In the genomic region with DNA sequence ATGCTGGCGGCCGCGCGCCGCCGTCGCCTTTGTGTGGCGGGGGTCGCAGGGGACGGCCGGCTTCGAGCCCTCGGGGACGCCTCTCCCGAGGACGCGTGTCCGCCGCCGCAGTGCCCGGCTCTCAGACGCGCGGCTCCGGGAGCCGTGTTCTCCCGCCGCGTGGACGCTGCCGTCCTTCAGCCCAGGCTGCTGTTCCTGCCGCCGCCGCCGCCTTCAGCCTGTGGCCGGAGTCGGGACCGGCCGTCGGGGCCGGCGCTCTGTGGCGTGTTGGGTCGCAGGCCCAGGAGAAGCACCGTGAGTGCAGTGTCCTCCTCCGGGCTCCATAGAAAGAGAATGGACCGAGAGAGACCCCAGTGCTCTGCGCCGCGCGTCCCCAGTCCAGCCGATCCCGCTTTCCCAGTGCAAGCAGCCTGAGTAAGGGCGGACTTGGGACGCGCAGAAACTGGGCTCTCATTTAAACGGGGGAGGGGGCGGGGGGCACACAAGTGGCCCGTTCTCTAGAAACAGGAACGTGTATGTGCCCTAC, we compare ENCODE assay signal across 8 mouse cellular contexts. TPM values are rescaled to one million over a fixed set of nuclear protein-coding genes. Genes with fewer than 3 reads are reported as not detected.
A peak's percentile ranks its signal among the peaks of the same experiment; 100 is the strongest.
DNase-seq lines count a peak whose midpoint lies in the region; ATAC-seq and TF ChIP-seq lines count a peak whose summit lies in the region.

No protein-coding gene starts in this region.

- no peaks in the 10 kb centered on the region for H3K27me3 ChIP-seq in ES-Bruce4 (ENCODE audit: control insufficient read depth, insufficient read depth, low read length, poor library complexity, severe bottlenecking)
- no peaks in the 10 kb centered on the region for H3K27me3 ChIP-seq in lung, embryonic 14.5 days (ENCODE audit: insufficient read depth, low read length)
- no peaks in the 10 kb centered on the region for H3K27me3 ChIP-seq in neural tube, embryonic 14.5 days (ENCODE audit: control insufficient read depth, insufficient read depth, low read length)

- TF ChIP-seq CTCF in ES-Bruce4 (IDR thresholded peaks at IDR 0.05; ENCODE audit: low read depth, low read length): no peak
- TF ChIP-seq CTCF in embryonic fibroblast, embryonic 13.5 days (IDR thresholded peaks at IDR 0.05; ENCODE audit: borderline replicate concordance, insufficient read depth, low read length): no peak
- TF ChIP-seq CTCF in lung, embryonic 14.5 days (IDR thresholded peaks at IDR 0.05; ENCODE audit: low read depth): no peak

- H3K4me2 ChIP-seq in lung, embryonic 14.5 days: peak overlapping the region; percentile 62
- H3K4me2 ChIP-seq in neural tube, embryonic 14.5 days (ENCODE audit: low read depth, low read length): peak overlapping the region; percentile 47

- WGBS in lung, embryonic 14.5 days: under 1% methylated on average over 52 of the region's 60 CpGs
- under 1% methylated on average over 52 of the region's 60 CpGs for WGBS in neural tube, embryonic 14.5 days

- no peaks in the 10 kb centered on the region for H3K36me3 ChIP-seq in ES-Bruce4 (ENCODE audit: control insufficient read depth, insufficient read depth, low read length, poor library complexity, severe bottlenecking)
- H3K36me3 ChIP-seq in lung, embryonic 14.5 days (ENCODE audit: insufficient read depth): no peaks in the 10 kb centered on the region
- no peaks in the 10 kb centered on the region for H3K36me3 ChIP-seq in neural tube, embryonic 14.5 days (ENCODE audit: control insufficient read depth, insufficient read depth, low read length)

- DNase-seq in adrenal gland, postnatal 10 days: peak; percentile 71
- peak; percentile 69 to 73 for DNase-seq in heart, postnatal 10 days
- DNase-seq in kidney, postnatal 36 days: peak; percentile 33 to 73
- peak; percentile 72 for DNase-seq in lung, embryonic 14.5 days
- DNase-seq in B cell, adult 2 months: no peak

- peak overlapping the region; percentile 80 for H3K4me3 ChIP-seq in ES-Bruce4 (ENCODE audit: low read depth, low read length)
- H3K4me3 ChIP-seq in embryonic fibroblast, embryonic 13.5 days (ENCODE audit: insufficient read depth, low read length): peak overlapping the region; percentile 98
- H3K4me3 ChIP-seq in lung, embryonic 14.5 days (ENCODE audit: low read depth, low read length): peak overlapping the region; percentile 83
- peak overlapping the region; percentile 86 for H3K4me3 ChIP-seq in neural tube, embryonic 14.5 days (ENCODE audit: low read depth, low read length)

- TF ChIP-seq POLR2A in ES-Bruce4 (IDR thresholded peaks at IDR 0.05; ENCODE audit: insufficient read depth, low read length): no peak
- no peak for TF ChIP-seq POLR2A in embryonic fibroblast, embryonic 13.5 days (IDR thresholded peaks at IDR 0.05; ENCODE audit: low read depth, low read length)

- H3K9ac ChIP-seq in ES-Bruce4 (ENCODE audit: low read depth, poor library complexity, severe bottlenecking): peak overlapping the region; percentile 99
- H3K9ac ChIP-seq in lung, embryonic 14.5 days: peak overlapping the region; percentile 93
- H3K9ac ChIP-seq in neural tube, embryonic 14.5 days (replicated peaks; ENCODE audit: low read depth, low read length): peak overlapping the region; percentile 98

- no peaks in the 10 kb centered on the region for H3K9me3 ChIP-seq in ES-Bruce4 (replicated peaks; ENCODE audit: control insufficient read depth, insufficient read depth, low read length, poor library complexity, severe bottlenecking)
- no peaks in the 10 kb centered on the region for H3K9me3 ChIP-seq in lung, embryonic 14.5 days (ENCODE audit: low read depth, low read length)
- no peaks in the 10 kb centered on the region for H3K9me3 ChIP-seq in neural tube, embryonic 14.5 days (ENCODE audit: control insufficient read depth, low read length)

- H3K27ac ChIP-seq in ES-Bruce4 (ENCODE audit: insufficient read depth, low read length): no peak overlapping the region; the same call in 1 of the 2 replicates
- H3K27ac ChIP-seq in embryonic fibroblast, embryonic 13.5 days (ENCODE audit: insufficient read depth, low read length): peak overlapping the region; percentile 63
- peak overlapping the region; percentile 96 for H3K27ac ChIP-seq in lung, embryonic 14.5 days (ENCODE audit: low read depth)
- H3K27ac ChIP-seq in neural tube, embryonic 14.5 days (ENCODE audit: low read depth, low read length): peak overlapping the region; percentile 96

- intact Hi-C loops in heart, postnatal 10 days (cut with DNase I): loop anchor here (2.0 to 10.0 kb wide), 4 partner anchors 71 to 1664 kb away; a partner anchor contains a TSS

- H3K4me1 ChIP-seq in ES-Bruce4 (ENCODE audit: control insufficient read depth, insufficient read depth, low read length): no peaks in the 10 kb centered on the region
- 0 out of 2 replicates have a peak, but pooled peaks cover 2% of the 10 kb centered on the region for H3K4me1 ChIP-seq in embryonic fibroblast, embryonic 13.5 days (ENCODE audit: control insufficient read depth, insufficient read depth, low read length)
- peaks cover 3% of the 10 kb centered on the region; the same call in 1 of the 2 replicates for H3K4me1 ChIP-seq in lung, embryonic 14.5 days (ENCODE audit: insufficient read depth)
- H3K4me1 ChIP-seq in neural tube, embryonic 14.5 days (ENCODE audit: control insufficient read depth, insufficient read depth, low read length): peaks cover 15% of the 10 kb centered on the region

- TF ChIP-seq EP300 in ES-Bruce4 (IDR thresholded peaks at IDR 0.05; ENCODE audit: insufficient read depth, low read depth, low read length): no peak

- peak; percentile 68 for ATAC-seq in lung, embryonic 14.5 days (ENCODE audit: insufficient read depth)
- ATAC-seq in neural tube, embryonic 14.5 days (ENCODE audit: low read depth): peak; percentile 56; the same call in 1 of the 2 replicates

RNA-seq across cellular contexts. Expression of a gene that starts 1.3 kb away (rescaled TPM):
- polyA plus RNA-seq in ES-Bruce4 (2011; ENCODE audit: insufficient read depth, insufficient read length, low read depth, missing spikeins): 81.0 and 81.1 TPM in 2 replicates
- total RNA-seq in adrenal gland, postnatal 10 days (2021): 10 to 100 TPM; 18.1 to 26.3 TPM
- polyA plus RNA-seq in embryonic fibroblast, embryonic 13.5 days (2011; ENCODE audit: insufficient read length, low read depth, missing spikeins): 34.4 and 34.5 TPM in 2 replicates
- total RNA-seq in heart, postnatal 10 days (2021): 10 to 100 TPM; 18.3 to 18.4 TPM
- 16.3 and 18.0 TPM in 2 replicates for polyA plus RNA-seq in lung, embryonic 14.5 days (2014; fragmentation: Nextera tagmentation; extraction: Ambion mirVana)
- polyA plus RNA-seq in neural tube, embryonic 14.5 days (2014; fragmentation: Nextera tagmentation; extraction: Ambion mirVana): 28.8 and 35.5 TPM in 2 replicates

Comparison
In these comparisons a context has a peak if more than half of its experiments do, and no peak if none do; other contexts are left out.
1. DNase-seq: peak in adrenal gland, postnatal 10 days (single experiment), heart, postnatal 10 days (2 of 2), kidney, postnatal 36 days (2 of 2) and lung, embryonic 14.5 days (single experiment); none in B cell, adult 2 months (0 of 2).
2. Peak in every context shown above with its lines, with median percentiles within 50 percentile points of each other: H3K4me3 ChIP-seq and H3K9ac ChIP-seq.